Mouse (Mus musculus): ENCODE results near the gene Ap1s1. TPM values are rescaled to one million over a fixed set of nuclear protein-coding genes. Genes with fewer than 3 reads are reported as not detected.

The Ap1s1 gene
- total RNA-seq, 2 experiments from 2014 or later = 91.3 to 93.7 TPM

GRCm38 (mm10) chr5:137024318-137024717 is 21.6 kb downstream of the Ap1s1 start:
- DNase-seq = no peak

- peak; percentile 66 to 68 for DNase-seq
Measured at GRCm38 (mm10) chr5:137015913-137016312, 30.0 kb downstream of the Ap1s1 start.

DNA sequence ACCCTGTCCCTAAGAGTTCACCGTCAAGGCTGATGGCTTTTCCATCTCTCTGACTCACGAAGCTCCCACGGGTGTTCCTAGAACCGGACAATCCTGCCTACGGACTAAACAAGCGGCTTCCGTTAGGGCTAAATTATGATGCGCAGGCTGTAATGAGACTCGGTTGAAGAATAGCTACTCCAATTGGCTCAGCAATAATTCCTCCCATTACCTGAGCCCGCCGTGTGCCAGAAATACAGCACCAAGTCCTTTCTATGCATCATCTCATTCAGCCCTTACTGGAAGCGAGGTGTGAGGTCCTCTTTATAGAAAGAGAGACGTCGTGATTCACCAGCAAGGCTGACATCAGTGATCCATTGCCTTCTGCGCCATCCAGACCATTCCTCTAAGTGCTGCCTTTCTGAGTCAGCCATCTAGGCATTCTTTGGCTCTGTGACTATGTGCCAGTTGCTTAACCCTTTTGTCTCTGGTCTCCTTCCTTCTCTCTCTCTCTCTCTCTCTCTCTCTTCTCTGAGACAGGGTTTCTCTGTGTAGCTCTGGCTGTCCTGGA is 33.5 kb downstream of the Ap1s1 start:
- DNase-seq = peak; percentile 58 to 61

- peak; percentile 71 to 75 for DNase-seq
Measured at GRCm38 (mm10) chr5:137009988-137010387, 35.9 kb downstream of the Ap1s1 start.

- no peak for DNase-seq
Measured at GRCm38 (mm10) chr5:137007276-137007675, 38.7 kb downstream of the Ap1s1 start.

GRCm38 (mm10) chr5:137000612-137001011 is 45.3 kb downstream of the Ap1s1 start:
- no peak for DNase-seq

- no peak for DNase-seq
Measured at GRCm38 (mm10) chr5:136999449-136999848, 46.5 kb downstream of the Ap1s1 start.

GRCm38 (mm10) chr5:136989801-136990200 is 56.1 kb downstream of the Ap1s1 start:
- no peak for DNase-seq

DNA sequence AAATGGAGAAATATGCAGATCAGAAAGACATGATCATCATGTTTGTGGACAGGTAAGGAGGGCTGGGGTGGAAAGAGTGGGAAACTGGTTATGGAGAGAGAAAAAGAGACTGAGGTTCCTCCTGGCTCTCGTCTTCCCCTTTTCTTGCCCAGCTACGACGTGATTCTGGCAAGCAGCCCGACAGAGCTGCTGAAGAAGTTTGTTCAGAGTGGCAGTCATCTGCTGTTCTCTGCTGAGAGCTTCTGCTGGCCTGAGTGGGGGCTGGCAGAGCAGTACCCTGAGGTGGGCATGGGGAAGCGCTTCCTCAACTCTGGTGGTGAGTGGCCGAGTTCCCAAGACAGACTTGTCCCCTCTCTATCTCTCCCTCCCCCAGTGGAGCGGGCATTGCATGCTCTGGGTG is 57.5 kb downstream of the Ap1s1 start:
- DNase-seq = peak in 1 of 2 experiments; percentile 39

- DNase-seq = no peak
Measured at GRCm38 (mm10) chr5:136987934-136988271, 58.0 kb downstream of the Ap1s1 start, which contains the start of gene Znhit1. TSS of gene Znhit1 (minus strand) at chr5:136988021.

DNA sequence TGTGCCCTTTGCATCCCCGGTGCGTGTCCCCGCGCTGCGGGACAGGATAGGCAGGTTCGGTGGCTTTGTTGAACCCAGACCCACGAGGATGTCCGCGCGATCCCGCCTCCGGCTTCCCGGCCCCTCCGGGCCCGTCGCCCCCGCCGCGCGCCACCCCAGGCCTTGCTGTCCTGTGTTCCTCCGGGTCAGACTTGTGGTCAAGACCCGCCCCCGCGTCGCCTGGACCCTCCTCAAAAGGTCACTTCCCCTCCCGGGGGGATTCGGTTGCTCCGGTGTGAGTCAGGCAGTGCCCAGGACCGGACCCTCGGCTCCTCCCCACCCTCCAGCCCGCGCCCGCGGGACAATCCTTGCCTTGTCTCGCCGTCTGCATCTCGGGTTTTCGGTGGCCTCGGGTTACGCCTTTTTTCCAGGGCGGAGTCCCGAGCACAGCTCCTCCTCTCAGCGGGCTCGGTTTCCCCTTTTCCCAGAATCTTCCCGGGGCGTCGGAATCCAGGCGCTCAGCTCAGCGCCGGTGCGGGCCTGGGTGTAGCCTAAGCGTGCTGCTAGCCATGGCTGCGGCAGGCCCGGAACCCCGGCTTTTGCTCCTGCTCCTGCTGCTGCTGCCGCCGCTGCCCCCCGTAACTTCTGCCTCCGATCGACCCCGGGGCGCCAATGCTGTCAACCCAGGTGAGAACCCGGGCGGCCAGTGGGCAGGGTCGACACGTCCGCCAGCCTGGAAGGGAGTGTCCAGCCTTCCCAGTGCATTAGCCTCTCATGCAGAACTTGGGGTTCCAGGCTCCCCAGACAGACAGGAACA is 58.6 kb downstream of the Ap1s1 start:
- DNase-seq = peak; percentile 86 to 87

GRCm38 (mm10) chr5:136986695-136987137 is 59.2 kb downstream of the Ap1s1 start, which contains the start of gene Plod3:
TSS of gene Plod3 (plus strand) at chr5:136987019.
- DNase-seq = peak; percentile 96 to 97

Small RNA genes lying within 50 kb of the gene (microRNA-seq; reads per million reads assigned to microRNA genes)
- 30.4 reads per million, percentile 38 among the genes with 10 or more reads in this experiment for gene Mir702

Other genes with a start within 250 kb of the Ap1s1 start
- under 1 TPM; 0.26 to 0.43 TPM for gene Col26a1, start 162.9 kb downstream of the Ap1s1 start, total RNA-seq (2021)
- gene Ift22, start 138.0 kb downstream of the Ap1s1 start, total RNA-seq (2021) = 10 to 100 TPM; 31.9 to 39.4 TPM
- 100 to 1,000 TPM; 200 to 208 TPM for gene Fis1, start 92.9 kb downstream of the Ap1s1 start, total RNA-seq (2021)
- 10 to 100 TPM; 11.3 to 15.9 TPM for gene Cldn15, start 79.5 kb downstream of the Ap1s1 start, total RNA-seq (2021)
- 10 to 100 TPM; 67.5 to 78.8 TPM for gene Plod3, start 59.1 kb downstream of the Ap1s1 start, total RNA-seq (2021)
- 10 to 100 TPM; 84.0 to 97.9 TPM for gene Znhit1, start 58.1 kb downstream of the Ap1s1 start, total RNA-seq (2021)
- 10 to 100 TPM in 1 of 2 experiments, 1 to 10 TPM in 1; 8.8 to 71.5 TPM for gene Vgf, start 19.7 kb downstream of the Ap1s1 start, total RNA-seq (2021)
- gene Serpine1, start 26.1 kb upstream of the Ap1s1 start, total RNA-seq (2021) = 10 to 100 TPM in 1 of 2 experiments, 1 to 10 TPM in 1; 3.5 to 11.2 TPM
- gene Trim56, start 70.1 kb upstream of the Ap1s1 start, total RNA-seq (2021) = 10 to 100 TPM; 40.9 to 44.8 TPM
- not detected for gene Muc3, start 103.2 kb upstream of the Ap1s1 start, total RNA-seq (2021)
- gene Muc3a, start 166.3 kb upstream of the Ap1s1 start, total RNA-seq (2021) = under 1 TPM in 1 of 2 experiments, not detected in 1; 0.17 TPM
- gene Ache, start 241.4 kb upstream of the Ap1s1 start, total RNA-seq (2021) = 1 to 10 TPM; 7.0 TPM
- gene Ufsp1, start 248.5 kb upstream of the Ap1s1 start, total RNA-seq (2021) = 10 to 100 TPM; 10.2 to 12.7 TPM

All from adrenal gland, postnatal 36 days (tissue).